Mouse (Mus musculus) cerebellum, adult 8-10 months (tissue): ENCODE data around the gene Mtmr10.

Source experiments
- DNase-seq: peaks from one replicate; pipeline ENCODE4 v3.0.0; 2022

Gene Mtmr10

DNA sequence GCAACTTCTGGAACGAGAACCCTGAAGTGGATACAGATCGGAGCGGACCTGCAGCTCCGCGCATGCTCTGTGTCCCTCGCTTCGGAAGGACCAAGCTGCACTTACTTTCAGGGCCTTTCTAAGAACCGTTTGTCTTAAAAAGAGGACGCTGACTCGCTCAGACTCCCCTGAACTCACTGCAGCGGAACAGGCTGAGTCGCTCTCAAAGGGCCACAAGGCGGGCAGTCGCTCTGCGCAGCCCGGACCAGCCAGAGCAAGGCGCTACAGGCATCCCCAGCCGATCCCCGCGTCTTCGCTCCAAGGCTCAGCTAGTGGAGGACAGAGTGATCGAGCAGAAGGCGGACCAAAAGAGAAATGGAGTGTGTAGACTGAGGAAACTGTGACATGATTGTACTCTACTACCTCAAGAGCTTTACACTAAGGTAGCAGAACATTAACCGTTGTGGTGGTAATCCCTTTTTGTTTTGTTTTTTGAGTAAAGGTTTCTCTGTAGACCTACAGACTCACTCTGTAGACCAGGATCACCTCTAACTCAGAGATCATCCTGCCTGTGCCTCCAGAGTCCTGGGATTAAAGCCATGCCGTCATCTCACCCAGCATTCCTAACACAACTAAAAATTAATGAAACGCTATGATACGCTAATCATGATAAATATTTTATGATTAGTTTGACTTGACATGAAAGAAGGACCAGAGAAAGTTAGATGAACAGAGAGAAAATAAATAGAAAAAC, 86.5 kb downstream of the Mtmr10 start, which contains the start of gene Fan1:
Gene Fan1 (minus strand): TSS at position 266 of the 733 bp plus-strand sequence.
- peak; percentile 87 for DNase-seq
